Mouse (Mus musculus): ENCODE results near the gene Gm1113. TPM values are rescaled to one million over a fixed set of nuclear protein-coding genes. Genes with fewer than 3 reads are reported as not detected.

The Gm1113 gene
- polyA plus RNA-seq (2014; fragmentation: Nextera tagmentation; extraction: Ambion mirVana), result not detected in 2 replicates

- no peaks in the 10 kb centered on the region for H3K4me1 ChIP-seq (replicated peaks; ENCODE audit: control insufficient read depth, insufficient read depth, low read length)
- no peaks in the 10 kb centered on the region for H3K27me3 ChIP-seq (ENCODE audit: control insufficient read depth, insufficient read depth, low read length)
- no peaks in the 10 kb centered on the region for H3K36me3 ChIP-seq (ENCODE audit: control insufficient read depth, insufficient read depth, low read length)
- no peak within 1 kb of the TSS for H3K4me2 ChIP-seq (replicated peaks; ENCODE audit: low read depth, low read length)
- no peak within 1 kb of the TSS for H3K9ac ChIP-seq (ENCODE audit: low read depth, low read length)
- DNase-seq (ENCODE audit: low spot score), result no peak
- no peaks in the 10 kb centered on the region for H3K9me3 ChIP-seq (ENCODE audit: control insufficient read depth, low read length)
- no peak within 1 kb of the TSS for H3K27ac ChIP-seq (ENCODE audit: low read depth, low read length)
- WGBS, result 87% methylated on average over 3 of the region's 3 CpGs
- ATAC-seq (ENCODE audit: low FRiP score), result no peak
- no peak within 1 kb of the TSS for H3K4me3 ChIP-seq (ENCODE audit: low read depth, low read length)
Observed at GRCm38 (mm10) chr9:35518169-35518568, at the start of gene Gm1113. Gene Gm1113, minus strand, starts transcription at chr9:35518269.

GRCm38 (mm10) chr9:35564536-35565240 lies 46.6 kb upstream of the Gm1113 start:
- ATAC-seq (ENCODE audit: low FRiP score) (no peak), DNase-seq (ENCODE audit: low spot score) (no peak)
- H3K27ac ChIP-seq (ENCODE audit: low read depth, low read length), result no peak overlapping the region
- no peaks in the 10 kb centered on the region for H3K9me3 ChIP-seq (ENCODE audit: control insufficient read depth, low read length)
- H3K4me2 ChIP-seq (replicated peaks; ENCODE audit: low read depth, low read length), result no peak overlapping the region
- H3K36me3 ChIP-seq (ENCODE audit: control insufficient read depth, insufficient read depth, low read length), result peaks cover 6% of the 10 kb centered on the region
- H3K27me3 ChIP-seq (ENCODE audit: control insufficient read depth, insufficient read depth, low read length), result no peaks in the 10 kb centered on the region
- no peak overlapping the region for H3K9ac ChIP-seq (ENCODE audit: low read depth, low read length)
- 92% methylated on average over 5 of the region's 5 CpGs for WGBS
- H3K4me1 ChIP-seq (replicated peaks; ENCODE audit: control insufficient read depth, insufficient read depth, low read length), result no peaks in the 10 kb centered on the region
- no peak overlapping the region for H3K4me3 ChIP-seq (ENCODE audit: low read depth, low read length)

GRCm38 (mm10) chr9:35561583-35561982 lies 43.5 kb upstream of the Gm1113 start:
- DNase-seq (ENCODE audit: low spot score), result no peak
- Histone ChIP-seq H3K9me3 (ENCODE audit: control insufficient read depth, low read length) (no peaks in the 10 kb centered on the region), H3K36me3 (ENCODE audit: control insufficient read depth, insufficient read depth, low read length) (peaks cover 6% of the 10 kb centered on the region), H3K4me2 (replicated peaks; ENCODE audit: low read depth, low read length) (no peak overlapping the region), H3K27ac (ENCODE audit: low read depth, low read length) (no peak overlapping the region), H3K4me1 (replicated peaks; ENCODE audit: control insufficient read depth, insufficient read depth, low read length) (peaks cover 6% of the 10 kb centered on the region; the same call in 1 of the 2 replicates), H3K9ac (ENCODE audit: low read depth, low read length) (no peak overlapping the region), H3K4me3 (ENCODE audit: low read depth, low read length) (no peak overlapping the region), H3K27me3 (ENCODE audit: control insufficient read depth, insufficient read depth, low read length) (peaks cover 2% of the 10 kb centered on the region; the same call in 1 of the 2 replicates)
- ATAC-seq (ENCODE audit: low FRiP score), result no peak
- WGBS, result 89% methylated on average over 6 of the region's 6 CpGs

GRCm38 (mm10) chr9:35561076-35561475 lies 43.0 kb upstream of the Gm1113 start:
- Histone ChIP-seq H3K27me3 (ENCODE audit: control insufficient read depth, insufficient read depth, low read length) (peaks cover 2% of the 10 kb centered on the region; the same call in 1 of the 2 replicates), H3K4me2 (replicated peaks; ENCODE audit: low read depth, low read length) (no peak overlapping the region), H3K9ac (ENCODE audit: low read depth, low read length) (no peak overlapping the region), H3K36me3 (ENCODE audit: control insufficient read depth, insufficient read depth, low read length) (peaks cover 6% of the 10 kb centered on the region), H3K4me1 (replicated peaks; ENCODE audit: control insufficient read depth, insufficient read depth, low read length) (peaks cover 6% of the 10 kb centered on the region; the same call in 1 of the 2 replicates), H3K27ac (ENCODE audit: low read depth, low read length) (no peak overlapping the region), H3K9me3 (ENCODE audit: control insufficient read depth, low read length) (no peaks in the 10 kb centered on the region), H3K4me3 (ENCODE audit: low read depth, low read length) (no peak overlapping the region)
- no peak for ATAC-seq (ENCODE audit: low FRiP score)
- 95% methylated on average over 11 of the region's 11 CpGs for WGBS
- DNase-seq (ENCODE audit: low spot score), result no peak

GRCm38 (mm10) chr9:35559009-35559890 lies 41.2 kb upstream of the Gm1113 start:
- Histone ChIP-seq H3K27me3 (ENCODE audit: control insufficient read depth, insufficient read depth, low read length) (peaks cover 2% of the 10 kb centered on the region; the same call in 1 of the 2 replicates), H3K36me3 (ENCODE audit: control insufficient read depth, insufficient read depth, low read length) (peaks cover 3% of the 10 kb centered on the region), H3K4me2 (replicated peaks; ENCODE audit: low read depth, low read length) (peak overlapping the region; percentile 88), H3K27ac (ENCODE audit: low read depth, low read length) (0 out of 2 replicates have a peak overlapping the region, but pooled peaks have one; percentile 33), H3K9me3 (ENCODE audit: control insufficient read depth, low read length) (no peaks in the 10 kb centered on the region), H3K4me1 (replicated peaks; ENCODE audit: control insufficient read depth, insufficient read depth, low read length) (peaks cover 6% of the 10 kb centered on the region; the same call in 1 of the 2 replicates), H3K4me3 (ENCODE audit: low read depth, low read length) (peak overlapping the region; percentile 67), H3K9ac (ENCODE audit: low read depth, low read length) (peak overlapping the region; percentile 72)
- ATAC-seq (ENCODE audit: low FRiP score), result peak; percentile 91
- DNase-seq (ENCODE audit: low spot score), result peak; percentile 94
- WGBS, result 2% methylated on average over 31 of the region's 31 CpGs

GRCm38 (mm10) chr9:35558257-35559008 lies 40.4 kb upstream of the Gm1113 start, which contains the start of the genes Ddx25 and Pus3:
Gene Ddx25, minus strand, starts transcription at chr9:35558528.
Gene Pus3, plus strand, starts transcription at chr9:35558595.
- H3K4me3 ChIP-seq (ENCODE audit: low read depth, low read length), result peak within 1 kb of the TSS; percentile 67
- under 1% methylated on average over 54 of the region's 59 CpGs for WGBS
- H3K27ac ChIP-seq (ENCODE audit: low read depth, low read length), result 0 out of 2 replicates have a peak within 1 kb of the TSS, but pooled peaks have one; percentile 39
- peak within 1 kb of the TSS; percentile 72 for H3K9ac ChIP-seq (ENCODE audit: low read depth, low read length)
- peaks cover 6% of the 10 kb centered on the region; the same call in 1 of the 2 replicates for H3K4me1 ChIP-seq (replicated peaks; ENCODE audit: control insufficient read depth, insufficient read depth, low read length)
- DNase-seq (ENCODE audit: low spot score) (peak; percentile 87), ATAC-seq (ENCODE audit: low FRiP score) (peak; percentile 89)
- H3K4me2 ChIP-seq (replicated peaks; ENCODE audit: low read depth, low read length), result peak within 1 kb of the TSS; percentile 88
- H3K36me3 ChIP-seq (ENCODE audit: control insufficient read depth, insufficient read depth, low read length), result peaks cover 3% of the 10 kb centered on the region
- H3K9me3 ChIP-seq (ENCODE audit: control insufficient read depth, low read length), result no peaks in the 10 kb centered on the region
- peaks cover 2% of the 10 kb centered on the region; the same call in 1 of the 2 replicates for H3K27me3 ChIP-seq (ENCODE audit: control insufficient read depth, insufficient read depth, low read length)

GRCm38 (mm10) chr9:35556494-35557102 lies 38.5 kb upstream of the Gm1113 start:
- no peak overlapping the region for H3K4me2 ChIP-seq (replicated peaks; ENCODE audit: low read depth, low read length)
- no peak for DNase-seq (ENCODE audit: low spot score)
- no peak overlapping the region for H3K27ac ChIP-seq (ENCODE audit: low read depth, low read length)
- WGBS, result 87% methylated on average over 12 of the region's 12 CpGs
- no peak for ATAC-seq (ENCODE audit: low FRiP score)
- H3K9me3 ChIP-seq (ENCODE audit: control insufficient read depth, low read length), result no peaks in the 10 kb centered on the region
- H3K4me3 ChIP-seq (ENCODE audit: low read depth, low read length), result no peak overlapping the region
- no peak overlapping the region for H3K9ac ChIP-seq (ENCODE audit: low read depth, low read length)
- peaks cover 6% of the 10 kb centered on the region; the same call in 1 of the 2 replicates for H3K4me1 ChIP-seq (replicated peaks; ENCODE audit: control insufficient read depth, insufficient read depth, low read length)
- no peaks in the 10 kb centered on the region for H3K36me3 ChIP-seq (ENCODE audit: control insufficient read depth, insufficient read depth, low read length)
- H3K27me3 ChIP-seq (ENCODE audit: control insufficient read depth, insufficient read depth, low read length), result peaks cover 2% of the 10 kb centered on the region; the same call in 1 of the 2 replicates

GRCm38 (mm10) chr9:35548455-35548854 lies 30.4 kb upstream of the Gm1113 start:
- no peak for ATAC-seq (ENCODE audit: low FRiP score)
- Histone ChIP-seq H3K9me3 (ENCODE audit: control insufficient read depth, low read length) (no peaks in the 10 kb centered on the region), H3K27me3 (ENCODE audit: control insufficient read depth, insufficient read depth, low read length) (no peaks in the 10 kb centered on the region), H3K27ac (ENCODE audit: low read depth, low read length) (no peak overlapping the region), H3K36me3 (ENCODE audit: control insufficient read depth, insufficient read depth, low read length) (no peaks in the 10 kb centered on the region), H3K4me2 (replicated peaks; ENCODE audit: low read depth, low read length) (no peak overlapping the region), H3K4me3 (ENCODE audit: low read depth, low read length) (no peak overlapping the region), H3K9ac (ENCODE audit: low read depth, low read length) (no peak overlapping the region), H3K4me1 (replicated peaks; ENCODE audit: control insufficient read depth, insufficient read depth, low read length) (no peaks in the 10 kb centered on the region)
- WGBS, result 82% methylated on average over 9 of the region's 9 CpGs
- DNase-seq (ENCODE audit: low spot score), result no peak
